Mouse (Mus musculus): ENCODE data around the gene Gm42517. TPM values are rescaled to one million over a fixed set of nuclear protein-coding genes. Genes with fewer than 3 reads are reported as not detected.
A peak's percentile ranks its signal among the peaks of the same experiment; 100 is the strongest.

Gm42517 gene
- total and polyA plus RNA-seq, 3 experiments = not detected

DNA sequence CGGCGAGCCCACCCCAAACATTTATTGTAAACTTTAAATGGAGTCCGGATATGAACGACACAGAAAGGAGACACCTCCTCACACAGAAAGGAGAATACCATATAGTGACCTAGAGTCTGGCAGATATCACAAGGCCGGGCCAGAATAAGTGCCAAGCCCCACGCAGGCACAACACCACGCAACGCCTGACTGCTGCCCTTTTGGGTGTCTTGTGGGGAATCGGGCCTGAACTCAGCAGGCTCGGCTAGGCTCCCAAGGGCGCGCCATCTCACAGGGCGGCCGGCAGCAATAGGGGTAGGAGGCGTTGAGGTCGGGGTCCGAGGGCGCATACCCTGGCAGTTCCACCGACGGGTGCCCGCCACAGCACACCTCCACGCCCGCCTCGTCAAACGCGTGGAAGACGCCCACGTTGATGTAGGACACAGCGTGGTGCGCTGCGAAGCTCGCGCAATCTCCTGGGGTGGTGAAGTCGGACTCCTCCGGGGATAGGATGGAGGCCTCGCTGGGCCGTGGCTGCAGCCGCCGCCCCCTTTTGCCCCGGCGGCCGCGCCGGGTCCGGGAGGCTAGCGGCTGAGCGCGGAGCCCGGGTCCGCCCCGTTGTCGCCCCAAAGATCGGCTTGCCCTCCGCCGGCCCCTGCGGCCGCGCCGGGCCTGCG is 1.3 kb downstream of the Gm42517 start:
- Histone ChIP-seq H3K9ac (ENCODE audit: insufficient read depth, low read depth) (no peak overlapping the region), H3K4me2 (ENCODE audit: insufficient read depth, low read depth, poor library complexity, severe bottlenecking) (no peak overlapping the region), H3K36me3 (replicated peaks in 1 of 2; ENCODE audit: control insufficient read depth in 1 of 2, insufficient read depth in 1 of 2, low read length in 1 of 2) (no peaks in the 10 kb centered on the region), H3K4me3 (replicated peaks in 1 of 3; ENCODE audit: low read depth in 2 of 3, low read length in 2 of 3, poor library complexity in 1 of 3) (no peak overlapping the region), H3K27ac (ENCODE audit: insufficient read depth, low read depth) (no peak overlapping the region), H3K79me2 (replicated peaks; ENCODE audit: control insufficient read depth, extremely low read depth, insufficient read depth, poor library complexity, severe bottlenecking) (no peaks in the 10 kb centered on the region), H3K9me3 (replicated peaks; ENCODE audit: low read length) (peaks cover 21% of the 10 kb centered on the region), H3K27me3 (replicated peaks) (peaks cover 12% of the 10 kb centered on the region), H3K4me1 (ENCODE audit: control insufficient read depth in 1 of 2, insufficient read depth in 2 of 2) (no peaks in the 10 kb centered on the region)
- dilution Hi-C loops (cut with MboI; ENCODE audit: extremely low pct_ligation_motif_present, extremely low pct_unique_long_range_greater_than_20kb, low sequenced_read_pairs) = no loop called here
- in situ Hi-C loops (cut with MboI; ENCODE audit: low pct_ligation_motif_present, low pct_unique_long_range_greater_than_20kb, low sequenced_read_pairs) = no loop called here
- no peak for DNase-seq (ENCODE audit: extremely low read depth)
- TF ChIP-seq NRF1 (IDR thresholded peaks at IDR 0.05; ENCODE audit: low read depth, low read length) (no peak), CTCF (conservative IDR thresholded peaks at IDR 0.05 in 1 of 2, IDR thresholded peaks at IDR 0.05 in 1 of 2; ENCODE audit: low read depth in 2 of 2, low read length in 2 of 2) (no peak), SIN3A (IDR thresholded peaks at IDR 0.05; ENCODE audit: low read length) (no peak), MAZ (IDR thresholded peaks at IDR 0.05; ENCODE audit: low read depth, low read length) (no peak), PAX5 (IDR thresholded peaks at IDR 0.05; ENCODE audit: low read length) (no peak), MXI1 (IDR thresholded peaks at IDR 0.05; ENCODE audit: low read depth, low read length) (no peak)

DNA sequence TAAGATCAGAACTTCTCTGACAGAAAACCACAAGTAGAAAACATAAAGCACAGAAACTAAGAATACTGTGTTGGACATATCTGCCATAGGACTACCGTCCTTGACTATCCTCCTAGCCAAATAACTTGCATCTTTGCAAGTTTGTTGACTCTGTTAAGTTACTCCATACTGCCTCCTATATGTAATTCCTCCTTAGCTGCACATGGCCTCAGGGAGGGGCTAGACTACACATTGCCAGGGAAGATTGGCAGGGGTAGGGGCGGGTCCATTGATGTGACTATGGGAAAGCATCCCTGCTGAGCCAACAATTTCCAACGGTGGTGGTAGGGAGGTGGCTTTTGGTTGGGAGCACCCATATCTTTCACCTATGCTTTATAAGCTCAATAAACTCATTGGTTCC is 5.4 kb downstream of the Gm42517 start:
- Histone ChIP-seq H3K4me3 (replicated peaks in 1 of 3; ENCODE audit: low read depth in 2 of 3, low read length in 2 of 3, poor library complexity in 1 of 3) (no peak overlapping the region), H3K9me3 (replicated peaks; ENCODE audit: low read length) (peaks cover 13% of the 10 kb centered on the region), H3K4me2 (ENCODE audit: insufficient read depth, low read depth, poor library complexity, severe bottlenecking) (no peak overlapping the region), H3K9ac (ENCODE audit: insufficient read depth, low read depth) (no peak overlapping the region), H3K27ac (ENCODE audit: insufficient read depth, low read depth) (no peak overlapping the region), H3K79me2 (replicated peaks; ENCODE audit: control insufficient read depth, extremely low read depth, insufficient read depth, poor library complexity, severe bottlenecking) (no peaks in the 10 kb centered on the region), H3K4me1 (ENCODE audit: control insufficient read depth in 1 of 2, insufficient read depth in 2 of 2) (no peaks in the 10 kb centered on the region), H3K27me3 (replicated peaks) (no peaks in the 10 kb centered on the region), H3K36me3 (replicated peaks in 1 of 2; ENCODE audit: control insufficient read depth in 1 of 2, insufficient read depth in 1 of 2, low read length in 1 of 2) (no peaks in the 10 kb centered on the region)
- dilution Hi-C loops (cut with MboI; ENCODE audit: extremely low pct_ligation_motif_present, extremely low pct_unique_long_range_greater_than_20kb, low sequenced_read_pairs) = no loop called here
- peak in 1 of 2 experiments; percentile 56; a peak in 2 of 4 replicates for TF ChIP-seq CTCF (conservative IDR thresholded peaks at IDR 0.05 in 1 of 2, IDR thresholded peaks at IDR 0.05 in 1 of 2; ENCODE audit: low read depth in 2 of 2, low read length in 2 of 2)
- TF ChIP-seq CHD1 (IDR thresholded peaks at IDR 0.05; ENCODE audit: low read depth, low read length) = no peak
- in situ Hi-C loops (cut with MboI; ENCODE audit: low pct_ligation_motif_present, low pct_unique_long_range_greater_than_20kb, low sequenced_read_pairs) = no loop called here
- DNase-seq (ENCODE audit: extremely low read depth) = peak; percentile 7

DNA sequence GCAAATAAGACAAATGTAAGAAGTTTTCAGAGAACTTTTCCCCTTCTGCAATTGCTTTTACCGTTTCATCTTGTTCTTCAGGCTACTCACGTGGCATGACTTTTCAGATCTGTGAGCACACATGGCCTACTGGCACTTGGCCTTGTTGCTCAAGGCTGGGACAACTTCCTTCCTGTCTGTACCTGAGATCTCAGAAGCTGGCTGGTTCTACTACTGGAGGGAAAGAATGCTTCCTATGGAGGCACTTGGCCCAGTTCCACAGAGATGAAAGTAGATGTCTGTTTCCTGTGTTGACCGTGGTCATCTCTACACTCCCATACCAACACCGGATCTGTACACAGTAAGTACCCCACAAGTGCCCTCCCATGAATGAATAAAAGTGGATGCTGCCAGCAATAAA is 7.5 kb downstream of the Gm42517 start:
- no peak overlapping the region for H3K9ac ChIP-seq (ENCODE audit: insufficient read depth, low read depth)
- no peak overlapping the region for H3K4me3 ChIP-seq (replicated peaks in 1 of 3; ENCODE audit: low read depth in 2 of 3, low read length in 2 of 3, poor library complexity in 1 of 3)
- in situ Hi-C loops (cut with MboI; ENCODE audit: low pct_ligation_motif_present, low pct_unique_long_range_greater_than_20kb, low sequenced_read_pairs) = no loop called here
- peaks cover 0 to 1% of the 10 kb centered on the region in 2 experiments for H3K36me3 ChIP-seq (replicated peaks in 1 of 2; ENCODE audit: control insufficient read depth in 1 of 2, insufficient read depth in 1 of 2, low read length in 1 of 2)
- no peaks in the 10 kb centered on the region for H3K79me2 ChIP-seq (replicated peaks; ENCODE audit: control insufficient read depth, extremely low read depth, insufficient read depth, poor library complexity, severe bottlenecking)
- dilution Hi-C loops (cut with MboI; ENCODE audit: extremely low pct_ligation_motif_present, extremely low pct_unique_long_range_greater_than_20kb, low sequenced_read_pairs) = no loop called here
- no peak for DNase-seq (ENCODE audit: extremely low read depth)
- TF ChIP-seq MAZ (IDR thresholded peaks at IDR 0.05; ENCODE audit: low read depth, low read length) (no peak), KAT2A (IDR thresholded peaks at IDR 0.05; ENCODE audit: insufficient replicate concordance, low read length) (no peak), JUND (conservative IDR thresholded peaks at IDR 0.05; ENCODE audit: low read depth, low read length) (no peak), MAFK (IDR thresholded peaks at IDR 0.05; ENCODE audit: insufficient replicate concordance, low read length) (no peak), NELFE (IDR thresholded peaks at IDR 0.05; ENCODE audit: low read depth, low read length) (no peak), EP300 (IDR thresholded peaks at IDR 0.05; ENCODE audit: low read length) (no peak), ZNF384 (IDR thresholded peaks at IDR 0.05; ENCODE audit: low read depth, low read length) (no peak), JUN (IDR thresholded peaks at IDR 0.05; ENCODE audit: insufficient read depth, low read depth, low read length) (no peak), MXI1 (IDR thresholded peaks at IDR 0.05; ENCODE audit: low read depth, low read length) (no peak), IRF4 (IDR thresholded peaks at IDR 0.05; ENCODE audit: low read depth, low read length) (no peak)
- H3K27ac ChIP-seq (ENCODE audit: insufficient read depth, low read depth) = no peak overlapping the region
- peaks cover 3% of the 10 kb centered on the region for H3K9me3 ChIP-seq (replicated peaks; ENCODE audit: low read length)
- no peaks in the 10 kb centered on the region for H3K27me3 ChIP-seq (replicated peaks)
- no peaks in the 10 kb centered on the region for H3K4me1 ChIP-seq (ENCODE audit: control insufficient read depth in 1 of 2, insufficient read depth in 2 of 2)
- no peak overlapping the region for H3K4me2 ChIP-seq (ENCODE audit: insufficient read depth, low read depth, poor library complexity, severe bottlenecking)

Data from CH12.LX (cell line).